In the genomic region with DNA sequence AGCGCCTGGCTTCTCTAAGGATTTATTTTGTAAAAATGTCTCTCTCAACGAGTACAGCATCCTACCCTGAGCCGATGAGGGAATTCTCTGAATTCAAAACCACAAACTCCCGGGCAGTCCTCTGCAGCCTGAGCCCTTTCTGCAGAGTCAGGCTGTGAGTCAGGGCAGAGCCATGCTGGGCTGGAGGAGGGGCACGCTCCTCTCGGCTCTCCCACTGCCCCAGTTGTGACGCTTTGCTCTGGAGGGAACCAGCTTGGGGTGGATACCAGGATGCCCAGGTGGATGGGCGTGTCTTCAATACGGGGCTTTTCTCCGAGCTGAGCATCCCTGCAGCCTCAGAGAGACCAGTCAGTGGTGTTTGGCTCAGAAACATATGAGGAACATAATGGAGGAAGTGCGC, we compare ENCODE assay signal across 13 mouse cellular contexts. TPM values are rescaled to one million over a fixed set of nuclear protein-coding genes. Genes with fewer than 3 reads are reported as not detected.
DNase-seq lines count a peak whose midpoint lies in the region; ATAC-seq lines count a peak whose summit lies in the region.
"Had no signal": no experiment of that assay in that cellular context is flagged by ENCODE, and none has a peak within 500 bp of the region (broad histone marks: within the 10 kb centered on the region; RNA-seq: fewer than 3 reads in every experiment).

No protein-coding gene starts in this region.

- no peaks in the 10 kb centered on the region for H3K36me3 ChIP-seq in megakaryocyte, embryonic 14.5 days (replicated peaks; ENCODE audit: low read length)
- H3K36me3 ChIP-seq in embryonic facial prominence, embryonic 14.5 days (ENCODE audit: control insufficient read depth, insufficient read depth, low read length) = no peaks in the 10 kb centered on the region
- H3K36me3 ChIP-seq in midbrain, embryonic 13.5 days = 0 out of 2 replicates have a peak, but pooled peaks cover 6% of the 10 kb centered on the region
- H3K36me3 ChIP-seq: liver, embryonic 12.5 days had no signal

- H3K9ac ChIP-seq in embryonic facial prominence, embryonic 14.5 days (ENCODE audit: low read depth, low read length) = peak overlapping the region; percentile 30; the same call in 1 of the 2 replicates
- peak overlapping the region; percentile 56 for H3K9ac ChIP-seq in midbrain, embryonic 13.5 days (replicated peaks)
- H3K9ac ChIP-seq: liver, embryonic 12.5 days had no signal

- no peaks in the 10 kb centered on the region for H3K9me3 ChIP-seq in megakaryocyte, embryonic 14.5 days
- H3K9me3 ChIP-seq in embryonic facial prominence, embryonic 14.5 days (ENCODE audit: control insufficient read depth, low read length) = no peaks in the 10 kb centered on the region
- no peaks in the 10 kb centered on the region for H3K9me3 ChIP-seq in midbrain, embryonic 13.5 days
- H3K9me3 ChIP-seq: liver, embryonic 12.5 days had no signal

- peak overlapping the region; percentile 78 for H3K4me3 ChIP-seq in megakaryocyte, embryonic 14.5 days (replicated peaks)
- H3K4me3 ChIP-seq in embryonic facial prominence, embryonic 14.5 days (ENCODE audit: low read depth, low read length) = no peak overlapping the region
- H3K4me3 ChIP-seq in midbrain, embryonic 13.5 days (replicated peaks) = no peak overlapping the region
- H3K4me3 ChIP-seq: liver, embryonic 12.5 days had no signal

- H3K4me2 ChIP-seq in embryonic facial prominence, embryonic 14.5 days (ENCODE audit: low read depth, low read length) = no peak overlapping the region
- H3K4me2 ChIP-seq in midbrain, embryonic 13.5 days (replicated peaks) = no peak overlapping the region; the same call in 1 of the 2 replicates
- H3K4me2 ChIP-seq: liver, embryonic 12.5 days had no signal

- H3K27me3 ChIP-seq in megakaryocyte, embryonic 14.5 days (replicated peaks) = peaks cover 21% of the 10 kb centered on the region
- no peaks in the 10 kb centered on the region for H3K27me3 ChIP-seq in embryonic facial prominence, embryonic 14.5 days (replicated peaks; ENCODE audit: control insufficient read depth, insufficient read depth, low read length)
- no peaks in the 10 kb centered on the region for H3K27me3 ChIP-seq in midbrain, embryonic 13.5 days

- ATAC-seq in megakaryocyte, adult 5-6 weeks (ENCODE audit: poor library complexity, severe bottlenecking) = no peak
- peak; percentile 60; the same call in 1 of the 2 replicates for ATAC-seq in embryonic facial prominence, embryonic 14.5 days (ENCODE audit: low read depth)
- ATAC-seq in midbrain, embryonic 13.5 days = 0 out of 2 replicates have a peak, but pooled peaks have one; percentile 28
- ATAC-seq: liver, embryonic 12.5 days had no signal

- H3K27ac ChIP-seq in embryonic facial prominence, embryonic 14.5 days (replicated peaks; ENCODE audit: low read depth, low read length) = peak overlapping the region; percentile 44
- peak overlapping the region; percentile 67; the same call in 1 of the 2 replicates for H3K27ac ChIP-seq in midbrain, embryonic 13.5 days
- H3K27ac ChIP-seq: liver, embryonic 12.5 days had no signal

- 26% methylated on average over 11 of the region's 11 CpGs for WGBS in embryonic facial prominence, embryonic 14.5 days
- WGBS in midbrain, embryonic 13.5 days = 20% methylated on average over 11 of the region's 11 CpGs

- peaks cover 53% of the 10 kb centered on the region for H3K4me1 ChIP-seq in megakaryocyte, embryonic 14.5 days
- H3K4me1 ChIP-seq in embryonic facial prominence, embryonic 14.5 days (ENCODE audit: control insufficient read depth, insufficient read depth, low read length) = peaks cover 30% of the 10 kb centered on the region
- peaks cover 86% of the 10 kb centered on the region for H3K4me1 ChIP-seq in midbrain, embryonic 13.5 days (replicated peaks)

- DNase-seq in Muller cell, postnatal 12 days (ENCODE audit: inconsistent ontology term) = peak; percentile 82
- peak; percentile 48 for DNase-seq in embryonic facial prominence, embryonic 14.5 days (ENCODE audit: low spot score)
- DNase-seq in spleen, postnatal 4 days (ENCODE audit: low spot score in 2 of 2) = no peak
- DNase-seq in lung, postnatal 10 days = no peak
- DNase-seq: adrenal gland, postnatal 10 days; cerebellum, adult 11-12 months; heart, adult 18-20 months; kidney, adult 11 months; right cerebral cortex, postnatal 25 days had no signal

RNA-seq across cellular contexts. Expression of a gene that starts 27.3 kb away (rescaled TPM):
- polyA plus RNA-seq in megakaryocyte, embryonic 14.5 days (2012; ENCODE audit: insufficient read depth, low replicate concordance) = 0.20 TPM in 1 of 2 replicates, not detected in the other
- total RNA-seq in megakaryocyte, adult 5-6 weeks (2015) = 1.1 and 1.4 TPM in 2 replicates
- total RNA-seq in megakaryocyte, adult 5-6 weeks (2017) = 0.77 and 1.2 TPM in 2 replicates
- polyA plus RNA-seq in embryonic facial prominence, embryonic 14.5 days (2014; fragmentation: Nextera tagmentation; extraction: Ambion mirVana) = 14.8 and 14.9 TPM in 2 replicates
- polyA plus RNA-seq in midbrain, embryonic 13.5 days (2015; fragmentation: Nextera tagmentation; extraction: Ambion mirVana) = 20.3 and 25.0 TPM in 2 replicates

Comparison
In these comparisons a context has a peak if more than half of its experiments do, and no peak if none do; other contexts are left out.
1. DNase-seq: peak in Muller cell, postnatal 12 days (single experiment) and embryonic facial prominence, embryonic 14.5 days (single experiment); none in spleen, postnatal 4 days (0 of 2) and lung, postnatal 10 days (single experiment).
2. RNA of a gene that starts 27.3 kb away (polyA plus RNA-seq): 20.3 to 25.0 TPM in midbrain, embryonic 13.5 days and 14.8 to 14.9 TPM in embryonic facial prominence, embryonic 14.5 days; 0.20 TPM in megakaryocyte, embryonic 14.5 days; every median in the first group is over 10 times any median in the second.